Mouse (Mus musculus): ENCODE measurements at regions not wholly inside any gene's neighbourhood (a gene's known extent, or its start where the extent isn't known, plus 50 kb on each side); places are given as distances from the start of the nearest gene placed in this dataset.

GRCm38 (mm10) chr5:53378106-53378505 lies 87.8 kb upstream of the Rbpj start:
- TF ChIP-seq CTCF (IDR thresholded peaks at IDR 0.05) (no peak), EP300 (IDR thresholded peaks at IDR 0.05) (no peak)
